Mouse (Mus musculus) liver, adult 2 months (tissue): ENCODE measurements around the gene Kif5c.

Source experiments
- CTCF ChIP-seq: fragments of 200-500 bp; IDR thresholded peaks from 2 replicates; pipeline ENCODE4 v1.5.1; 2011; ENCODE audit warnings: low read depth, low read length, control low read depth
- POLR2A ChIP-seq: fragments of 200-500 bp; IDR thresholded peaks from 2 replicates; pipeline ENCODE4 v1.6.1; 2011; ENCODE audit warnings: low read length, control low read depth; ENCODE audit not compliant: insufficient read depth; ENCODE audit errors: extremely low read depth

DNA sequence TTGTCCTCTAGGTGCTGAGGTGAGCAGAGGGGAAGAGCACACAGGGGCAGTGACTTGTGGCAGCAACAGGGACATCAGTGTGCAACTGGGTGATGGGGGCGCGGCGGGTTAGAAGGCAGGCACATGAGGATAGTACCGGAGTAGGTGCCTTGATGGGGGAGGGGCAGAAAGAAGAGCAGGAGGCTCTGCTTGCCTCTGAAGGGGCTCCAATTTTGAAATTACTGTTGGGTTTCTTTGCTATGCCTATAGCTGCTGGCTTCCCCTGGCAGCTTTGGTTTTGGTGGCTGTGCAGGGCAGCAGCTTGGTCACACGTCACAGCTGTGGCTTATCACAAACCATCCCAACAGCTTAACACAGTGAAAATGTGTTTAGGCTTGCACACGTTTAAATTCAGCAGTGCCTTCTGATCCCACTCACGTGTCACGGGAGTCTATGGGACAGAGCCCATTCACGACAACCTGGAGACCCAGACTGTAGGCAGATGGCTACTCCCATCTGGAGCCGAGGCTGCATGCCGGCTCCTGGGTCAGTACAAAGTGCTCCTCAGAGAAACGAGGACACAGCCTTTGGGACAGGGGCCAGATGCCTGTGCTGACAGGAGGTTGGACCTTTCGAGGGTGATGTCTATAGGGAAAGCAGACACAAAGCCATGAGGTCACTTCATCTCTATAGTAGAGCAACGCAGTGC lies 126.1 kb downstream of the Kif5c start:
- no peak for TF ChIP-seq CTCF
- no peak for TF ChIP-seq POLR2A
